Mouse (Mus musculus): ENCODE data around the gene Vwa2.

Gene Vwa2

GRCm38 (mm10) chr19:56950818-56951217 is 76.8 kb downstream of the Vwa2 start:
- no peak for DNase-seq

DNA sequence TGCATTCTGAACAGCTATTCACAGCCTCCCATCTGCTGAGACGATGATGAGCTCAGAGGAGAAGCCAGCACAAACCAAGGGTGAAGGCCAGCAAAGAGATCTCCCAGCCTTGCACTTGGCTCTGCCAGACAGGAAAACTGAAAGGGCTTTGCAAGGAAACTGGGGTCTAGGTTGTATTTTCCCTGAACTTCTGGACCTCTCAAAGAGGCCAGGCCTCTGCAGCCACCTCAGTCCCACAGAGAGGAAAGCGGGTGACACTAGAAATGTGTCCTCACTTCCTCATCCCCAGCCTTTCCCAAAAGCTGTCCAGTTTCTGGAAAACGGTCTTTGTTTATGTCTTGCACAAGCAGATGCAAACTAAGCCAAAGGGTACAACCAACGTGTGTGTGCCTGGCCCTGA is 79.8 kb downstream of the Vwa2 start:
- DNase-seq, result peak; percentile 16

GRCm38 (mm10) chr19:56954857-56955256 is 80.8 kb downstream of the Vwa2 start:
- peak; percentile 27 for DNase-seq

DNA sequence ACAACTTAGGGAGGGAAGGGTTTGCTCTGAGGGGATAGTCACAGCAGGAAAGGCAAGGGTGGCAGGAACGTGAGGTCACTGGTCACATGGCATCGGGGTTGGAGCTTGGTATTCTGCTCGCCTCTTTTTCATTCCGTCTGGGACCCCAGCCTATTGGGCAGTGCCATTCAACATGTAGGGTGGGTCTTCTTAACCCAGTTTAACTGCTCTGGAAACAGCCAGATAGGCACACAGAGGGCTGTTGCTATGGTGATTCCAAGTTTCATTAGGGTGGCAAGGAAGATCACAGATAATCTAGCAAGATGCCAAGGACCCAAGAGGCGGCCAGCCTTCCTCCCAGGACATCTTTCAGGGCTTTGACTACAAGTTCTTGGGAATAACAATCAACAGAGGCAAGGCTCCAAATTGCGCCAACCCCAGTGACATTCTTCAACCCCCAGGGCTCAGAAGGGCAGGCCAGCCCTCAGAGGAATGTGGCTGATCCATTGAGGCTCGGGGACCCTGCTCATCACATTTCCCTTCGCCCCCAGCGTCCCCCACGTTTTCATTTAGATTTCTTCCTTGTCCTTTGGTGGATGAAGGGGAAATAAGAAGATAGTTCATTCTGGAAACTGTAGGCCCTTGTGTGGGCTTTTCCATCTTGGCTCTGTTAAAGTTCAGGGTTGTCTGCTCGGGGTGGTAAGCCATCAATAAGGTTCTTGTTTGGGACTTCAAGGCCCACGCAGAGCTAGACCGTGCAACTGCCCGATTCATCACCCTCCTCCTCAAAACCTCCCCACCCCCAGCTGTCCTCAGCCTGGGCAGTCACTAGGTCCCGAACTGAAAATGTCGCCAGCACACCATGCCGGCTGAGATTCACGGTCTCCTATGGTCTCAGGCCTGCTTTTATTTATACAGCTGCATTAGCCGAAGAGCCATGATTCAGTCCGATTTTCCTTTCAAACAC is 81.8 kb downstream of the Vwa2 start:
- DNase-seq, result no peak

DNA sequence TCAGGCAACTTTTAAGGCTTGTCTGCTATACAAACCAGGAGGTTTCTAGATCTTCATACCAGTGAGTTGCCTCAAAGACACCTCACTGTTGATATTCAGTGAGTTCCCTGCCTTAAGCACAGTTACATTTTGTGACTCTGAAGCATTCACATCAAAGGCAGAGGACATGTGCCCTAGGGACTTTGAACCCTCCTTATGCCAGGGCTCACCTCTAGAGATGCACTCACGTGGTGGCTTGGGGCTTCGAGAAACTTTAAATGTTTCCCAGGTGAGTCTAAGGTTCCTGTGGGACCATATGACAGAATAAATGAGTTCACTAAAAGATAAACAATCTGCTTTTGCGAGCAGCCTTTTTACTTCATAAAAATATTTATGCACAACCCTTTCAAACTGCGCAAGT is 84.0 kb downstream of the Vwa2 start:
- no peak for DNase-seq

GRCm38 (mm10) chr19:56958582-56959021 is 84.6 kb downstream of the Vwa2 start:
- DNase-seq, result no peak

- no peak for DNase-seq
Measured at GRCm38 (mm10) chr19:56959057-56959456, 85.0 kb downstream of the Vwa2 start.

DNA sequence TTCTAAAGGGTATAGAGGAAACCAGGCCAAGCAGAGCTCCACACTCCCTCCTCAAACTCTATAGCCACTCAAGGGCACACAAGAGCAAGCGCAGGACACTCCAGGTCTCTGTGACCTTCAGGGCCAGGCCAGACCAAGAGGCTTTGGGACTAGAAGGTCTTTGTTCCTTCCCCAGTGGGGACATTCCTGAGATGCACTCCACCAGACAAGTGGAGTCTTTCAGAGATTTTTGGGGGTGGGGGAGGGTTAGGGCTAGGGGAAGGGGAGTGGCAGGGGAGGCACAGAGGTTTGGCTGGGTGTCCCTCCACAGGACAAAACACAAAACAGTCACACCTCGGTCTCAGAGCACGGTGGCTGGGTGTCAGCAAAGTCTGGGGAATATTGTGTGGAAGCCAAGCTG is 85.6 kb downstream of the Vwa2 start:
- no peak for DNase-seq
